Mouse (Mus musculus): ENCODE measurements around the gene Lsm12. TPM values are rescaled to one million over a fixed set of nuclear protein-coding genes. Genes with fewer than 3 reads are reported as not detected.

The Lsm12 gene
- polyA plus RNA-seq (2016; fragmentation: Nextera tagmentation; extraction: Ambion mirVana) = 141 and 144 TPM in 2 replicates

DNA sequence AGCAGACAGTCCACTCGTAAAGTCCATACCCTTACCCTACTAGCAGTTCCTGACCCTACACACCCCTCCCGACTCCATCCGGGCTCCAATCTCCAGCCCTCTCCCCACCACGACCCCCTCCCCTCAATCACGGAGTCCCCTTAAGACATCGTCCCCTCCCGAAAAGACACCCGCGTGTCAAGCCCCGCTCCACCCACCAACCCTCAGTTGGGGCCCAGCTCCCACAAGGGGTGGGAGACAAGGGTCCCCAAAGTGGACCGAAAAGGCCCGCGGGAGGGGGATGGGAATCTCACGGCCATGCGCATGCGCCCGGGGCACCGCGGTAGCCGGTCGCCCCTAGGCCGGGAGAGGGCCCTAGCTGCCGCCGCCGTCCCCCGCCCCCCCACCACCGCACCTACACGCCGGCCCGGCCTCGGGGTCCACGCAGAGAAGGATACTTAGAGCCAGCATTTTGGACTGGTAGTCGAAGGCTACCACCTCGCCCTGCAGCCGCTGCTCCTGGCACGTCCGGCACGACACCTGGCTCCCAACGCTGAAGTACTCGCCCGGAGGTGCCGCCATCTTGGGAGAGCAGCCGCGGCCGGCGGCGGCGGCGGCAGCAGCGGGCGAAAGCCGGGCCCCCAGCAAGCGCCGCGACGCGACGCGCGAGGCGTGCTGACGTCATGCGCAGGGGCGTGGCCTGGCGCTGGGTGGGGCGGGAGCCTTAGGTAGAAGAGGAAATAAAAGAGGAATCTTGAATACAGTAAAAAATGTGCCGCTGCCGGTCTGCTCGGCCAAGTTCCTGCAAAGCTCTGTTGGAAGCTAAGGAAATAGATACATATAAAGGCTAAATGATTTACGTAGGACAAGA is at the start of gene Lsm12:
TSS of gene Lsm12 (minus strand) at position 651 of the 850 bp plus-strand sequence.
- Histone ChIP-seq H3K4me1 (peaks cover 30% of the 10 kb centered on the region), H3K27ac (replicated peaks) (peak within 1 kb of the TSS; percentile 98), H3K36me3 (peaks cover 34% of the 10 kb centered on the region), H3K4me3 (peak within 1 kb of the TSS; percentile 97), H3K9me3 (replicated peaks) (no peaks in the 10 kb centered on the region), H3K27me3 (ENCODE audit: low read depth, poor library complexity, severe bottlenecking) (no peaks in the 10 kb centered on the region)
- WGBS = under 1% methylated on average over 70 of the region's 70 CpGs
- peak; percentile 94 for DNase-seq (ENCODE audit: low spot score)

- peaks cover 25% of the 10 kb centered on the region for H3K27me3 ChIP-seq (ENCODE audit: low read depth, poor library complexity, severe bottlenecking)
- H3K36me3 ChIP-seq = no peaks in the 10 kb centered on the region
- DNase-seq (ENCODE audit: low spot score) = peak; percentile 97
- H3K9me3 ChIP-seq (replicated peaks) = no peaks in the 10 kb centered on the region
- H3K4me1 ChIP-seq = peaks cover 54% of the 10 kb centered on the region
- peak within 1 kb of the TSS; percentile 90 for H3K4me3 ChIP-seq
- WGBS = under 1% methylated on average over 49 of the region's 49 CpGs
- peak within 1 kb of the TSS; percentile 94 for H3K27ac ChIP-seq (replicated peaks)
Observed at GRCm38 (mm10) chr11:102230006-102230741, 45.1 kb upstream of the Lsm12 start, which contains the start of gene Hdac5. Gene Hdac5, minus strand, starts transcription at chr11:102230166.

DNA sequence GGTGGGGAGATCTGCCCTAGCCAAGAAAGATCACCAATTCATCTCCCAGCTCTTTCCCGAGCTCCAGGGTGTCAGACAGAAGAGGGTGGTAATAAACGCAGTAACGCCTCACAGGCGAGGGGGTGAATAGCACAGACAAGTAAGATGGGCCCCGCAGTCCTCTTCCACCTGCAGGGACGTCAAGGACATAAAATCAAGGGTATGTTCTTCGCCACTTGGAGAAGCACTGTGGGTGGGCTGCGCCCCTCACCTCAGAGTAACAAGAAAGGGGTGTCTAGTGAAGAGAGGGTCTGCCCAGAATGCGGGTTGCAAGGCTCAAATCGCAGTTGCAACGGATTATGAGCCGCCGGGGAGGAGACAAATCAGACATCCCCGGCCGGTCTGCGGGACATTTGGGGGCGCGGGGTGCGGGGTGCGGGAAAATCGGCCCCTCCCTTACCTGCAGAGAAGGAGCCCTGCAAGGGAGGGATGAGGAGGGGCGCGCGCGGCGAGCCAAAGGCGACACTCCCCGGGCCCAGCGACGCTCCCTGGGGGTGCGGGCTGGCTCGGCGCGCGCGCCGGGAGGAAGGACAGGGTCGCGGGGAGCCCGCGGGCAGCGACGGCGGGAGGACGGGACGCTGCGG is 44.3 kb upstream of the Lsm12 start:
- DNase-seq (ENCODE audit: low spot score) = peak; percentile 48
- peaks cover 28% of the 10 kb centered on the region for H3K27me3 ChIP-seq (ENCODE audit: low read depth, poor library complexity, severe bottlenecking)
- WGBS = under 1% methylated on average over 47 of the region's 47 CpGs
- peak overlapping the region; percentile 90 for H3K4me3 ChIP-seq
- H3K9me3 ChIP-seq (replicated peaks) = no peaks in the 10 kb centered on the region
- H3K4me1 ChIP-seq = peaks cover 61% of the 10 kb centered on the region
- 0 out of 2 replicates have a peak, but pooled peaks cover under 1% of the 10 kb centered on the region for H3K36me3 ChIP-seq
- peak overlapping the region; percentile 94 for H3K27ac ChIP-seq (replicated peaks)

DNA sequence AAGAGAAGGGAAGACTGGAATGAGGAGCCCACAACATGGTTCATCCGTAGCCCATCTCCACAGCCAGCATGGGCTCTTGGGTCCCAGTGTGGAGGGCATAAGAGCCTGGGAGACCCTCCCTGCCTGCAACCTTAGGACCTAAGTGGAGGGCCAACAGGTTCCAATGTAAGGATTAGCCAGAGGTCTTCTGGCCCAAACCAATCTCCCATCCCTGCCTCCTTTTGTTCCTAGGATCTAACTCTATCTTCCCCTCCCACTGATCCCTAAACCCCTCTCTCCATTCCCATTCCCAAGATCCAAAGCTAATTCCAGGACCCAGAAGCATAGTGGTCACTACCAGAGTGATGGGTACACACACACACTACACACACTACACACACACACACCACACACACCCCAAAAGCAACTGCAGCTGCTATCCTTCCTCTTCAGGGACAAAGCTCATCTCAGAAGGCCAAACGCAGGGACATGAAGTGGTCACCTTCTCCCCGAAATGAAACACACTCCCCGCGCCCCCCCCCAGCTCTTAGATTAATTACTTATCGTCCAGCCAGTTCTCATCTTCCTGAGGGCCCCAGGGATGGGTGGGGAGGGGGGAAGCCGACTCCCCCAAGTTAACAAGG is 43.7 kb upstream of the Lsm12 start:
- peaks cover 68% of the 10 kb centered on the region for H3K4me1 ChIP-seq
- whole genome bisulfite sequencing = 13% methylated on average over 7 of the region's 7 CpGs
- H3K27me3 ChIP-seq (ENCODE audit: low read depth, poor library complexity, severe bottlenecking) = peaks cover 35% of the 10 kb centered on the region
- peaks cover 6% of the 10 kb centered on the region; the same call in 1 of the 2 replicates for H3K36me3 ChIP-seq
- H3K9me3 ChIP-seq (replicated peaks) = no peaks in the 10 kb centered on the region
- peak overlapping the region; percentile 94 for H3K27ac ChIP-seq (replicated peaks)
- DNase-seq (ENCODE audit: low spot score) = no peak
- peak overlapping the region; percentile 90 for H3K4me3 ChIP-seq

DNA sequence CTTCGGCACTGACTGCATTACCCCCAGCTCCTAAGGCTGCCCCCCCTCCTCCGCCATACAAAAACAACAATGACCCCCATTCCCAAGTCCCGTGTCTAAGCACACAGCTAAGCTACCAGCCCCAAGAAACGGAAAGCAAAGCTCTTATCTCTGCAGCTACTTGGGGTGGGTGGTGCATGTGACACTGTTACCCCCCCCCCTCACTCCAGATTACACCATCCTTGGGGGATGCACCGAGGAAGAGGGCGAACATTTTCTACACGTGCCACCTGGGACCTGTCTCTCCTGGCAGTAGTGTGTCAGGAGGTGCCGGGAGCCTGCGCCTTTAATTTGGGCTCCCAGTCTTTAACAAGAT is 43.1 kb upstream of the Lsm12 start:
- peak overlapping the region; percentile 90 for H3K4me3 ChIP-seq
- H3K27me3 ChIP-seq (ENCODE audit: low read depth, poor library complexity, severe bottlenecking) = peaks cover 35% of the 10 kb centered on the region
- H3K9me3 ChIP-seq (replicated peaks) = no peaks in the 10 kb centered on the region
- H3K27ac ChIP-seq (replicated peaks) = peak overlapping the region; percentile 94
- WGBS = 23% methylated on average over 9 of the region's 9 CpGs
- DNase-seq (ENCODE audit: low spot score) = no peak
- peaks cover 6% of the 10 kb centered on the region; the same call in 1 of the 2 replicates for H3K36me3 ChIP-seq
- peaks cover 74% of the 10 kb centered on the region for H3K4me1 ChIP-seq

DNA sequence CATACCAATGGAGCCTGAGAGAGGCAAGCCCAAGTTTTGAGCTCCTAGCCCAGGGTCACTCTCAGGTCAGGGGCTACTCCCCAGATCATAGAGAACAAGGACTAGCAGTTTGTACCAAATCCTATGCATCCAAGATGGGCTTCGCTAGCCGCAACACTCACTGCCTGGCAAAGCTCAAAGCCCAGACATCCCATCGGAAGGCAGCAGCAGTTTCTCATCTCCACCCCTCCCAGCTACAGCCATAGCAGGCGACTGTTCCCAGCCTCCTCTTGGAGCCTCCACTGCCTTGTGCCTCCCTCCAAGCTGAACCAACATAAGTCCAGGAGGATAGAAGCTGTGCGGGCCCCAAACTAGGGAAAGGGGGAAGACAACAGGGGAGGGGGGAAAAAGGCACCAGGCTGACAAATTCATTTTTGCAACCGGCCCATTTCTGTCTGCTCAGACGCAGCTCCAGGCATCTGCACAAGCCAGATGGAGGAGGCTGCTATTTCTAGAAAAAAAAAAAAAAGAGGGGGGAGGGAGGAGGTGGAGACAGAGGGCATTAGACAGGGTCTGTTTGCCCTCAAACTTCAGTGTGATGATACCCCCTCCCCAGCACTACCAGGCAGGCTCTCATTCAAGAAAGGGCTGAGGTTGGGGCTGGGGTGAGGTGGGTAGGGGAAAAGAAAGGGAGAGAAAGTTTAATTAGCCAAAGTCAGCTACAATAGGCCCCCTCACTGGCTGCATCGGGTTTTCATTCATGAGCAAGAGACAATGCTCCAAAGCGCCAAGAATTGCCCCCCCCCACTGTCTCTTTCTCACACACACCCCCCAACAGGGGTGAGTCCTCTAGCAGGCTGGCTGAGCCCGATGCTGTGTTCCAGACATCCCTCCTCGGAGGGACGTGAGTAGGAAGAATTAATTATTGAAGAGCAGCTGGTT is 42.4 kb upstream of the Lsm12 start:
- Histone ChIP-seq H3K27ac (replicated peaks) (peak overlapping the region; percentile 94), H3K4me1 (peaks cover 79% of the 10 kb centered on the region), H3K27me3 (ENCODE audit: low read depth, poor library complexity, severe bottlenecking) (peaks cover 35% of the 10 kb centered on the region), H3K4me3 (peak overlapping the region; percentile 90), H3K36me3 (peaks cover 6% of the 10 kb centered on the region; the same call in 1 of the 2 replicates), H3K9me3 (replicated peaks) (no peaks in the 10 kb centered on the region)
- WGBS = 17% methylated on average over 12 of the region's 12 CpGs
- DNase-seq (ENCODE audit: low spot score) = peak; percentile 46

DNA sequence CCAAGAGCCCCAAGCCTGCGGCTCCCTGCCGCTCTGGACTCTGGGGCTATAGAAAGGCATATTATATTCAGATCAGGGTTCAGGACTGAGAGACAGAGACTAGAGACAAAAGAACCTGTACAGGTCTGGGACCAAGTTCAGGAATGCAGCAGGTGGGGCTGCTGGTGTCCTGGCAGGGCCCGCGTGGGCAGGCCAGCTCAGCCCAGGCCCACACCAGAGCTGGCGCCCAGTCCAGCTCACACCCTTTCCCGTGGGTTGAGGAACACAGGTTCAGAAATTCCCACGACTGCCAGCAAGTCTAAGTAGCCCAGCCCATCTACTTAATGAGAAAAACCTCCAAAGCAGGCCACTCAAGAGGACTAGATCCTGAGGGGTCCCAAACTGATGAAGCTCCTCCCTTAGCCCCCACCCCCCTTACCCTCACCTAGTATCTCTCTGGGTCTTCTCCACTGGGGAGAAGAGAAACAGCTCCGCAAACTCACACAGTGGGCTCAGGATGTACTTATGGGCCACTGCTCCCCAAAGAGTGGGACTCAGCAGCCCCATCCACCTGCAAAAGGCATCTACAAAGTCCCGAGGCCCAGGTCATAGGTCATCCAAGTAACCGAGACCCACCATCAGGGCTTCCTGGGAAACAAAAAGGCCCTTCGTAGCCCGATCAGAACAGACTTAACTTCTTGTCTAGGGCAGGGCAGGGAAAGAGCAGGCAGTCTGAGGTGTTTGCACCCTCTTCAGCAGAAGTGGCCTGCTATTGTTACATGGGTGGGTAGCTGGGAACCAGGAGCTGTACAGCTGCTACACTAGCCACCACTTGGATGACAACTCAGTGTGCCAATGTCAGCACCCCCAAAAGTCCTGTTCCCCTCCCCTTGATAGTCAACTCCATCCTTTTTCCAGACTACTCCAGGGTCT is 41.2 kb upstream of the Lsm12 start:
- H3K4me3 ChIP-seq = peak overlapping the region; percentile 90; the same call in 1 of the 2 replicates
- H3K9me3 ChIP-seq (replicated peaks) = no peaks in the 10 kb centered on the region
- H3K27me3 ChIP-seq (ENCODE audit: low read depth, poor library complexity, severe bottlenecking) = peaks cover 35% of the 10 kb centered on the region
- H3K27ac ChIP-seq (replicated peaks) = peak overlapping the region; percentile 94; the same call in 1 of the 2 replicates
- DNase-seq (ENCODE audit: low spot score) = no peak
- H3K36me3 ChIP-seq = peaks cover 18% of the 10 kb centered on the region
- WGBS = 60% methylated on average over 12 of the region's 12 CpGs
- peaks cover 85% of the 10 kb centered on the region for H3K4me1 ChIP-seq

- peaks cover 82% of the 10 kb centered on the region for H3K4me1 ChIP-seq
- peak overlapping the region; percentile 32; the same call in 1 of the 2 replicates for H3K4me3 ChIP-seq
- WGBS = 75% methylated on average over 5 of the region's 5 CpGs
- DNase-seq (ENCODE audit: low spot score) = no peak
- 0 out of 2 replicates have a peak overlapping the region, but pooled peaks have one; percentile 43 for H3K27ac ChIP-seq (replicated peaks)
- no peaks in the 10 kb centered on the region for H3K9me3 ChIP-seq (replicated peaks)
- H3K36me3 ChIP-seq = peaks cover 29% of the 10 kb centered on the region
- H3K27me3 ChIP-seq (ENCODE audit: low read depth, poor library complexity, severe bottlenecking) = peaks cover 35% of the 10 kb centered on the region
Observed at GRCm38 (mm10) chr11:102225221-102225620, 40.1 kb upstream of the Lsm12 start.

DNA sequence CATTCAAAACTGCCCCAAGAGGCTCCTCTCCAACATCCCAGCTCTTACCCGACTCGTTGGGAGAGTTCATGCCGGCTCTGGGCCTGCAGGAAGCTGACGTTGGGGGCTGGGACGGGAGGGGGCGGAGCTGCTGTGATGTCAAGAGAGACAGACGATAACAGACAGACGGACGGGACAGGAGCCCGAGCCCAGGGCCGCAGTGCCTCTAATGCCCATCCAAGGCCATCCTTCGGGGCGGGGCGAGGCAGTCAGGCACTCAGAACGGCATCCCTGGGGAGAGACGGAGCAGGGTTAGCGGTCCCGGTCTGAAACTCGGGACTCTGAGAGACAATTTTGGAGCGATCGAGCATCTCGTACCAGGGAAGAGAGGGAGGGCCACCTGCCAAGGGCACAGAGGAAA is 39.6 kb upstream of the Lsm12 start:
- Histone ChIP-seq H3K27me3 (ENCODE audit: low read depth, poor library complexity, severe bottlenecking) (peaks cover 35% of the 10 kb centered on the region), H3K4me3 (peak overlapping the region; percentile 32), H3K36me3 (peaks cover 35% of the 10 kb centered on the region), H3K9me3 (replicated peaks) (no peaks in the 10 kb centered on the region), H3K4me1 (peaks cover 86% of the 10 kb centered on the region), H3K27ac (replicated peaks) (peak overlapping the region; percentile 43)
- DNase-seq (ENCODE audit: low spot score) = no peak
- WGBS = 6% methylated on average over 22 of the region's 22 CpGs

DNA sequence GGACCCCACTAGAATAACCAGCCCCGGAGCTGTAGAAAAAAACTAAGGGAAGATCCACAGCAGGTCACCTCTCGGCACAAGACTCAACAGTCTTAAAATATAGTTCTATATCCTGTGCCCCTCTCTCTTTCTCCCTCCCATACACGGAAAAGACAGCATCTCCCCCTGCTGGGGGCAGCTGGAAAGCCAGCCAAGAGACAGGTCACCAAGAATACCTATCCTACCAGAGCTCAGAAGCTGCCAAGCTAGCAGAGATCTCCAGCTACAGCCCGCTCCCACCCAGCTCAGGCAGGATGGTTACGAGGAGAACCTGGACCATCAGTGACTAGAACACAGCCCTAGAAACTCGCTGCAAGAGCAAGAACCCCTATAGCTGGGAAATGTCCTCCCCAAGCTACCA is 38.1 kb upstream of the Lsm12 start:
- peaks cover 27% of the 10 kb centered on the region for H3K27me3 ChIP-seq (ENCODE audit: low read depth, poor library complexity, severe bottlenecking)
- 55% methylated on average over 6 of the region's 6 CpGs for WGBS
- H3K4me3 ChIP-seq = no peak overlapping the region
- peak; percentile 64 for DNase-seq (ENCODE audit: low spot score)
- H3K4me1 ChIP-seq = peaks cover 86% of the 10 kb centered on the region
- no peak overlapping the region; the same call in 1 of the 2 replicates for H3K27ac ChIP-seq (replicated peaks)
- no peaks in the 10 kb centered on the region for H3K9me3 ChIP-seq (replicated peaks)
- peaks cover 41% of the 10 kb centered on the region for H3K36me3 ChIP-seq

All from midbrain, embryonic 10.5 days (tissue).